18 mouse cellular contexts compared by ENCODE assay signal in the genomic region with DNA sequence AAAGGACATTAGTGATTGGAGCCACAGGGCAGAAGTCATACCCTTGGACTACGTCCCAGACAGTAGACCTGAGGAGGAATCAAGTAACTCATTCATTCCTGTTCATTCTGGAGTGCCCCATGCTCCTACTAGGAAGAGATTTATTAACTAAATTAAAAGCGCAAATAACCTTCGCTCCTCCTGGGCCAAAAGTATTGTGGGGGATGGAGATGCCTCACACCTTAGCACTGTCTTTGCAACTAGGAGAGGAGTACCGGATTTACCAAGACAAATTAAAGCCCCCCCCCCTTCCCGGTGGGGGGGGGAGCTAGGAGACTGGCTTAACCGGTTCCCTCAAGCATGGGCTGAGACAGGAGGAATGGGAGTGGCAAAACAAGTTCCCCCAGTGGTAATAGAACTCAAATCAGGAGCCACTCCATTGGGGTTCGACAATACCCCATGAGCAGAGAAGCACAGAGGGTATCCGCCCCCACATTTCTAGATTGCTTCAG. TPM values are rescaled to one million over a fixed set of nuclear protein-coding genes. Genes with fewer than 3 reads are reported as not detected.
DNase-seq lines count a peak whose midpoint lies in the region; ATAC-seq lines count a peak whose summit lies in the region.
"Had no signal": no experiment of that assay in that cellular context is flagged by ENCODE, and none has a peak within 500 bp of the region (broad histone marks: within the 10 kb centered on the region; RNA-seq: fewer than 3 reads in every experiment).

No protein-coding gene starts in this region.

- WGBS in embryonic facial prominence, embryonic 15.5 days: 61% methylated on average over 8 of the region's 8 CpGs
- 77% methylated on average over 8 of the region's 8 CpGs for WGBS in forebrain, embryonic 14.5 days

- no peak overlapping the region for H3K4me2 ChIP-seq in embryonic facial prominence, embryonic 15.5 days (replicated peaks)
- no peak overlapping the region for H3K4me2 ChIP-seq in forebrain, embryonic 14.5 days (ENCODE audit: low read length)
- H3K4me2 ChIP-seq: forebrain, embryonic 13.5 days; neural tube, embryonic 12.5 days had no signal

- DNase-seq in heart, adult 11 months: peak; percentile 77
- no peak for DNase-seq in heart, adult 8-10 months (ENCODE audit: low spot score)
- DNase-seq in kidney, postnatal 25 days: peak; percentile 48 to 81
- peak; percentile 40 for DNase-seq in lung, postnatal 14 days
- no peak for DNase-seq in adrenal gland, adult 18-20 months (ENCODE audit: low spot score in 2 of 2)
- DNase-seq in retina, embryonic 14.5 days (ENCODE audit: low spot score): no peak
- DNase-seq in forebrain, embryonic 14.5 days (ENCODE audit: low spot score): no peak
- DNase-seq: cerebellum, adult 18-20 months; embryo, embryonic 11 days; midbrain, embryonic 14.5 days; thymus, postnatal 25 days had no signal

- H3K36me3 ChIP-seq in embryonic facial prominence, embryonic 15.5 days: no peaks in the 10 kb centered on the region
- no peaks in the 10 kb centered on the region for H3K36me3 ChIP-seq in forebrain, embryonic 14.5 days (ENCODE audit: control insufficient read depth, insufficient read depth, low read length)
- H3K36me3 ChIP-seq: neural tube, embryonic 12.5 days had no signal

- H3K9me3 ChIP-seq in embryonic facial prominence, embryonic 15.5 days (replicated peaks): no peaks in the 10 kb centered on the region
- H3K9me3 ChIP-seq in forebrain, embryonic 14.5 days (replicated peaks; ENCODE audit: control insufficient read depth, low read length): no peaks in the 10 kb centered on the region
- H3K9me3 ChIP-seq: forebrain, embryonic 13.5 days; neural tube, embryonic 12.5 days had no signal

- H3K27ac ChIP-seq in embryonic facial prominence, embryonic 15.5 days (replicated peaks): 0 out of 2 replicates have a peak overlapping the region, but pooled peaks have one; percentile 22
- H3K27ac ChIP-seq in forebrain, embryonic 14.5 days (ENCODE audit: low read depth, low read length): no peak overlapping the region
- H3K27ac ChIP-seq: forebrain, embryonic 13.5 days; liver, embryonic 14.5 days; neural tube, embryonic 12.5 days had no signal

- H3K9ac ChIP-seq in embryonic facial prominence, embryonic 15.5 days: no peak overlapping the region
- H3K9ac ChIP-seq in forebrain, embryonic 14.5 days (ENCODE audit: low read length): no peak overlapping the region
- H3K9ac ChIP-seq: forebrain, embryonic 13.5 days; liver, embryonic 14.5 days; neural tube, embryonic 12.5 days had no signal

- ATAC-seq in embryonic facial prominence, embryonic 15.5 days (ENCODE audit: insufficient number of reproducible peaks, low FRiP score, low TSS enrichment, low read depth): 0 out of 2 replicates have a peak, but pooled peaks have one; percentile 11
- ATAC-seq in forebrain, embryonic 14.5 days: no peak
- ATAC-seq: forebrain, embryonic 13.5 days had no signal

- no peak overlapping the region for H3K4me3 ChIP-seq in embryonic facial prominence, embryonic 15.5 days (replicated peaks)
- H3K4me3 ChIP-seq in forebrain, embryonic 14.5 days (ENCODE audit: low read depth, low read length): no peak overlapping the region
- H3K4me3 ChIP-seq: forebrain, embryonic 13.5 days; neural tube, embryonic 12.5 days had no signal

- no peaks in the 10 kb centered on the region for H3K27me3 ChIP-seq in embryonic facial prominence, embryonic 15.5 days
- no peaks in the 10 kb centered on the region for H3K27me3 ChIP-seq in forebrain, embryonic 14.5 days (replicated peaks; ENCODE audit: control insufficient read depth, insufficient read depth, low read length)
- H3K27me3 ChIP-seq: forebrain, embryonic 13.5 days; neural tube, embryonic 12.5 days had no signal

- no peaks in the 10 kb centered on the region for H3K4me1 ChIP-seq in embryonic facial prominence, embryonic 15.5 days
- H3K4me1 ChIP-seq in forebrain, embryonic 14.5 days (ENCODE audit: control insufficient read depth, insufficient read depth, low read length): no peaks in the 10 kb centered on the region
- H3K4me1 ChIP-seq: forebrain, embryonic 13.5 days; neural tube, embryonic 12.5 days had no signal

RNA-seq across cellular contexts. Expression of gene Selenbp2, which starts 14.0 kb away (rescaled TPM):
- total RNA-seq in heart, adult 8-10 months (2022): 10 to 100 TPM; 14.7 to 17.5 (median 15.4) TPM
- 0.91 and 2.5 TPM in 2 replicates for polyA plus RNA-seq in embryonic facial prominence, embryonic 15.5 days (2015; fragmentation: Nextera tagmentation; extraction: Ambion mirVana)
- total RNA-seq in adrenal gland, adult 18-20 months (2021): 1 to 10 TPM; 7.0 to 7.2 TPM
- polyA plus RNA-seq in forebrain, embryonic 14.5 days (2014; fragmentation: Nextera tagmentation; extraction: Ambion mirVana): 0.67 TPM in 1 of 2 replicates, not detected in the other
- polyA plus RNA-seq: forebrain, embryonic 13.5 days; midbrain, embryonic 14.5 days; neural tube, embryonic 12.5 days had no signal

RNA-seq across cellular contexts. Expression of gene Tuft1, which starts 20.7 kb away (rescaled TPM):
- total RNA-seq in heart, adult 8-10 months (2022): 1 to 10 TPM; 2.1 to 3.5 (median 2.4) TPM
- polyA plus RNA-seq in embryonic facial prominence, embryonic 15.5 days (2015; fragmentation: Nextera tagmentation; extraction: Ambion mirVana): 25.8 and 27.0 TPM in 2 replicates
- total RNA-seq in adrenal gland, adult 18-20 months (2021): 10 to 100 TPM in 1 of 2 experiments, 1 to 10 TPM in 1; 7.3 to 13.5 TPM
- 4.6 and 4.8 TPM in 2 replicates for polyA plus RNA-seq in forebrain, embryonic 14.5 days (2014; fragmentation: Nextera tagmentation; extraction: Ambion mirVana)

RNA-seq across cellular contexts. Expression of gene Gm10972, which starts 36.5 kb away (rescaled TPM):
- total RNA-seq in heart, adult 8-10 months (2022): not detected
- polyA plus RNA-seq in embryonic facial prominence, embryonic 15.5 days (2015; fragmentation: Nextera tagmentation; extraction: Ambion mirVana): not detected in 2 replicates
- total RNA-seq in adrenal gland, adult 18-20 months (2021): not detected
- not detected in 2 replicates for polyA plus RNA-seq in forebrain, embryonic 14.5 days (2014; fragmentation: Nextera tagmentation; extraction: Ambion mirVana)
- total RNA-seq: gastrocnemius, postnatal 4 days; layer of hippocampus, postnatal 25 days had no signal
- polyA plus RNA-seq: forebrain, embryonic 13.5 days; heart, embryonic 16.5 days; liver, embryonic 14.5 days; midbrain, embryonic 14.5 days; neural tube, embryonic 12.5 days had no signal

Comparison
In these comparisons a context has a peak if more than half of its experiments do, and no peak if none do; other contexts are left out.
1. DNase-seq: peak in heart, adult 11 months (single experiment), kidney, postnatal 25 days (2 of 2) and lung, postnatal 14 days (single experiment); none in heart, adult 8-10 months (single experiment), adrenal gland, adult 18-20 months (0 of 2), retina, embryonic 14.5 days (single experiment) and forebrain, embryonic 14.5 days (single experiment).